Mouse (Mus musculus): ENCODE measurements at regions not wholly inside any gene's neighbourhood (a gene's known extent, or its start where the extent isn't known, plus 50 kb on each side); places are given as distances from the start of the nearest gene placed in this dataset.

- TF ChIP-seq CTCF (IDR thresholded peaks at IDR 0.05) (no peak), EP300 (IDR thresholded peaks at IDR 0.05) (no peak)
These were observed 797.1 kb upstream of the Slit2 start for GRCm38 (mm10) chr5:47185868-47186267.
